Mouse (Mus musculus) midbrain, embryonic 10.5 days (tissue): ENCODE measurements at regions not wholly inside any gene's neighbourhood (a gene's known extent, or its start where the extent isn't known, plus 50 kb on each side); places are given as distances from the start of the nearest gene placed in this dataset.
"Not testable (repeated sequence)": the region's sequence is repeated elsewhere in the genome, so short reads cannot be mapped to it uniquely, and the experiment has no call there.

Experiments used
- DNase-seq: peaks from one replicate; pipeline ENCODE4 v3.0.0-alpha.2; 2017; ENCODE audit warnings: low spot score
- H3K27ac ChIP-seq: fragments of 300-500 bp; sonication (generic); replicated peaks from 2 replicates; pipeline ENCODE4 v1.5.1; 2016; ENCODE audit warnings: mild to moderate bottlenecking
- H3K27me3 ChIP-seq: fragments of 300-500 bp; sonication (generic); 2 replicates; pipeline ENCODE4 v1.6.1; 2016; ENCODE audit warnings: low read depth, mild to moderate bottlenecking; ENCODE audit not compliant: poor library complexity, severe bottlenecking
- H3K36me3 ChIP-seq: fragments of 300-500 bp; sonication (generic); 2 replicates; pipeline ENCODE4 v1.6.1; 2016; ENCODE audit warnings: mild to moderate bottlenecking, moderate library complexity
- H3K4me1 ChIP-seq: fragments of 300-500 bp; sonication (generic); 2 replicates; pipeline ENCODE4 v1.6.1; 2016
- H3K4me3 ChIP-seq: fragments of 300-500 bp; sonication (generic); 2 replicates; pipeline ENCODE4 v1.5.1; 2016; ENCODE audit warnings: mild to moderate bottlenecking, moderate library complexity
- H3K9me3 ChIP-seq: fragments of 300-500 bp; sonication (generic); replicated peaks from 2 replicates; pipeline ENCODE4 v1.6.1; 2016; ENCODE audit warnings: mild to moderate bottlenecking
- WGBS: fragments of 180-500 bp; shearing (Covaris S2); methylation state at CpG from one replicate; pipeline ENCODE4 v1.1.7; 2016; 5-methylcytosine and 5-hydroxymethylcytosine counted together

DNA sequence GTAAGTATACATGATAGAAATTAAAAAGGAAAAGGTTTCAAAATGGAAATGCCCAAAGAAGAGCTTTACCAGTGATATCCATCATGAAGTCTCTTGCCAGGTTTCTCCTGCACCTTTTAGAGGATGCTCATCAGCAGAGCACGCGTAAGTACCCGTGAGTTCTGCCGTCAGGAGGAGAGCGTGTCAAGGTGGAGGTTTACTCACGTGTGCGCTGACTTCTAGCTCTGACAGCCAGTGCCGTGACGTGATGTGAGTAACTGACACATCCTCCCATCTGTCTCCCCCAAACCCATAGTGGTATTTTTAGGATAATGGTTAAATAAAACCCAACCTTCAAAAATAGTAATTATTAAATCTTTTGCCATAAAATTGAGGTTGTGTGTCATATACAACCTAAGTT lies 55.3 kb downstream of the Adra2a start:
- no peaks in the 10 kb centered on the region for H3K9me3 ChIP-seq
- 95% methylated on average over 9 of the region's 9 CpGs for WGBS
- no peaks in the 10 kb centered on the region for H3K27me3 ChIP-seq
- no peak overlapping the region for H3K4me3 ChIP-seq
- H3K36me3 ChIP-seq: no peaks in the 10 kb centered on the region
- no peak for DNase-seq
- no peak overlapping the region for H3K27ac ChIP-seq
- H3K4me1 ChIP-seq: peaks cover 17% of the 10 kb centered on the region

DNA sequence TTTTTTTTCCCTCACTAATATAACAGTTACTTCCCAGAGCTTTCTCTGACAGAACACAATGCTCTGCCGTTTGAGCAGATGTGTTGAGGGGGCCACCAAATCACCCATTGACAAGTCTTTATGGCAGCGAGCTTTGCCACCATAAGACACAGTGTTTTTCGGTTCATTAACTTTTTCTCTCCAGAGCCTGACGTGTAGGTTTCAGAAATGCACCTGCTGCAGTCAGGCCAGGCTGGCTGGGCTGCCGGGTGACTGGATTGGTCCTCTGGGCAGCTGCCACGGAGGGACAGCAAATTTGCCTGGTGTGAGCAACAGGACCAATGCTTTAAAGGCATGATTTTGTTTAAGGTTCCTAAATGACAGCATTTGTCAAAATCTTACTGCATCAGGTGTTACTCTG lies 55.8 kb downstream of the Adra2a start:
- Histone ChIP-seq H3K27ac (no peak overlapping the region), H3K4me3 (no peak overlapping the region), H3K27me3 (no peaks in the 10 kb centered on the region), H3K36me3 (no peaks in the 10 kb centered on the region), H3K9me3 (no peaks in the 10 kb centered on the region), H3K4me1 (peaks cover 12% of the 10 kb centered on the region)
- no peak for DNase-seq
- 78% methylated on average over 6 of the region's 6 CpGs for WGBS

DNA sequence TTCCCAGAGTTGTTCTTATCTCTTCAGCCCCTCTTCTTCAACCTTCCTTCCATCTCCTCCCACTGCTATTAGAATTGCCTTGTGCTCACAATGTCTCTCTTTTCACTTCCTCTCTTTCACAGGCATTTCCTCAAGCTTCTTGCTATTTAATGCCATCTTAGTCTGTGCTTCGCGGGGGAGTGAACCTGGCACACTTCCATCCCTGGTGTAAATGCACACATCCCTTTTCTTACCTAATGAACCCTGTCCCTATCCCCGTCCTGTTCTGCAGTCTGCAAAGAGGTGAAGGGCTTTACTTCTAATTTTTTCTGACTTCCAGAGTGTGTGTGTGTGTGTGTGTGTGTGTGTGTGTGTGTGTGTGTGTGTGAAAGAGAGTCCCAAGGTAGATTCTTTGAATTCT lies 62.6 kb downstream of the Adra2a start:
- 89% methylated on average over 3 of the region's 3 CpGs for WGBS
- H3K27ac ChIP-seq: no peak overlapping the region
- DNase-seq: no peak

DNA sequence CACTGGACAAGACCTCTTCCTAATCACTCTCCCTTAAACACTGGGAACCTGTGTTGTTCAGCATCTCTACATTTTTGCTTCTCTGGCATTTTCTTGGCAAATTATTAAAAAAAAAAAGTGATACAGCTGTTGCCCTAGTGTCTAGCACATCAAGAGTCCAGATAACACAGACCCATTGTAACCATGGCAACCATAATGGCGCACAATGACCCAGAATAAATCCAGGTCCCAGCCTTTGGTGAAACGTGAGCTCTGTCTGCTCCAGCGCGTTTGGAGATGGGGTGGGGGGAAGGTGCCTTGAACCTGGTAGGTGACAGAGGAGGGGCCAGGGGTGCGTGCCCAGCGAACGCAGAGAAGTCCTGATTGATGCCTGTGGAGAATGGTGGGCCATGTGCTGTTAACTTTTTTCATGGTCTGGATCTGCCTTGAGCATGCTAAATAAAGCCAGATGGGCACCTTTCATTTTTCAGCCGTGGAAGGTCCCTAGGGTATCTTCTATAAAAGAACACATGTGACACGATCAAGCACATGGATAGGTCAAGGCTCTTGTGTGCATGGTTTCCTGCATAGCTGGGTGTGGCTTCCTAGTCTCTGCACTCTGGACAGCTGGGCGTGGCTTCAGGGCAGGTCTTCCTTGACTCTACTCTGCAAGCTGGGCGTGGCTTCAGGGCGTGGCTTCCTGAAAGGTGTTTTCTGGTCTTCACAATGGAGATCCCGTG lies 63.3 kb downstream of the Adra2a start:
- peak; percentile 17 for DNase-seq
- Histone ChIP-seq H3K4me3 (no peak overlapping the region), H3K4me1 (peaks cover 9% of the 10 kb centered on the region), H3K27me3 (no peaks in the 10 kb centered on the region), H3K36me3 (no peaks in the 10 kb centered on the region), H3K9me3 (no peaks in the 10 kb centered on the region), H3K27ac (no peak overlapping the region)
- WGBS: 54% methylated on average over 13 of the region's 13 CpGs

More for the DNA sequence above, 62.6 kb downstream of the Adra2a start:
- Histone ChIP-seq H3K9me3 (no peaks in the 10 kb centered on the region), H3K27me3 (no peaks in the 10 kb centered on the region), H3K4me3 (no peak overlapping the region), H3K4me1 (peaks cover 9% of the 10 kb centered on the region), H3K36me3 (no peaks in the 10 kb centered on the region)

DNA sequence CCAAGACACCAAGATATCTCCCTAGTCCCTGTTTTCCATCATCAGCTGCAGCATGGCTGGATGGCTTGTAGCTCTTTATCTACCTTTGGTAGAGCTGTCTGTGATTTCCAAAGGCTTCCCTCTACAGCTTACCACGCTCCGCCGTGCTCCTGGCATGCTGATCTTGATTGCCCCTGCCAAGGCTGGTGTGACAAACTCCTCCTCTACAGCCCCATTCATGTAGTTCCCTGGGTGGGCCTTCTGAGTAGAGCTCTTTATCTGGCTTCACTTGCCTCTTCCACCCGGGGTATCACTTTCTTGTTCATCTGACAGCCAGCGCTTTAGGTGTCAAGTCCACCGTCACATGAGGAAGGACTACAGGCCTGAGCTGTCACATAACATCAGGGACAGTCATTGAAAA lies 66.1 kb downstream of the Adra2a start:
- Histone ChIP-seq H3K27me3 (peaks cover 21% of the 10 kb centered on the region), H3K4me1 (peaks cover 18% of the 10 kb centered on the region), H3K4me3 (no peak overlapping the region), H3K27ac (no peak overlapping the region), H3K9me3 (no peaks in the 10 kb centered on the region), H3K36me3 (no peaks in the 10 kb centered on the region)
- WGBS: 86% methylated on average over 6 of the region's 6 CpGs
- no peak for DNase-seq

DNA sequence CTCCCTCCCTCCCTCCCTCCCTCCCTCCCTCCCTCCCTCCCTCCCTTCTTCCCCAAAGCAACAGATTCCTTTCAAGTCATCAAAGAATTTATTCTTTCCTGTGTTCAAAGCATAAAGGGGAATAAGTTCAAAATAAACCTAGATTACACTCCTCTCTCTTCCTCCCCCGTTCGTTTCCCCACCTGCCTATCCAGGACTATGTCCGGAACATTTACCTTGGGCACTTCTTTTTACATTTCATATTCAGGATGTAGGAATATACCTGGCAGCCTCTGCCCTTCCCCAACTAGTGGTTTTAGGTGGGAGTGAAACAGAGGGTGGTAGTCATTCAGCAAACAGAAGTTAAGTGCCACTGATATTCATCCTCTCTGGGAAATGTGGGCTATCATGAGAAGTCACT lies 68.7 kb downstream of the Adra2a start:
- Histone ChIP-seq H3K4me1 (peaks cover 13% of the 10 kb centered on the region), H3K9me3 (no peaks in the 10 kb centered on the region), H3K36me3 (no peaks in the 10 kb centered on the region), H3K27ac (no peak overlapping the region), H3K4me3 (no peak overlapping the region), H3K27me3 (peaks cover 29% of the 10 kb centered on the region)
- no peak for DNase-seq
- WGBS: 93% methylated on average over 3 of the region's 3 CpGs

DNA sequence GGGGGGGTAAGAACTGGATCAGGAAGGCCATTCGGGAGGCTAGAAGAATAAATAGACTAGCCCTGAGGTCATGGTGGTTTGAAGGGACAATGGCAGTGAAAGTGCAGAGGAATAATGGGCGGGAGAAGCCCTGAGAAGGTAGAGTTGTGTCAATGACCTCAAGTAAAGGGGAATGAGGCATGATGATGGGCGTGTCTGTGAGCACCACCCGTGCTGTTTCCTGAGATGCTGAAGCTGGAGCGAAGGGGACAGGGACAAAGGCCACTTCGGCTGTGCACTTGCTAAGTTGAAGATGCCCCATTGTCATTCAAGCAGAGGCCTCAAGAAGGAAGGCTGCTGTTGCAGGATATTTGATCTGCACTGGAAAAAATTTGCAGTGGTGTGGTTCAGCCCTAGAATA lies 69.5 kb downstream of the Adra2a start:
- no peak overlapping the region for H3K27ac ChIP-seq
- 63% methylated on average over 6 of the region's 6 CpGs for WGBS
- peaks cover 12% of the 10 kb centered on the region for H3K4me1 ChIP-seq
- no peak overlapping the region for H3K4me3 ChIP-seq
- no peak for DNase-seq
- H3K27me3 ChIP-seq: peaks cover 29% of the 10 kb centered on the region
- H3K36me3 ChIP-seq: no peaks in the 10 kb centered on the region
- no peaks in the 10 kb centered on the region for H3K9me3 ChIP-seq

DNA sequence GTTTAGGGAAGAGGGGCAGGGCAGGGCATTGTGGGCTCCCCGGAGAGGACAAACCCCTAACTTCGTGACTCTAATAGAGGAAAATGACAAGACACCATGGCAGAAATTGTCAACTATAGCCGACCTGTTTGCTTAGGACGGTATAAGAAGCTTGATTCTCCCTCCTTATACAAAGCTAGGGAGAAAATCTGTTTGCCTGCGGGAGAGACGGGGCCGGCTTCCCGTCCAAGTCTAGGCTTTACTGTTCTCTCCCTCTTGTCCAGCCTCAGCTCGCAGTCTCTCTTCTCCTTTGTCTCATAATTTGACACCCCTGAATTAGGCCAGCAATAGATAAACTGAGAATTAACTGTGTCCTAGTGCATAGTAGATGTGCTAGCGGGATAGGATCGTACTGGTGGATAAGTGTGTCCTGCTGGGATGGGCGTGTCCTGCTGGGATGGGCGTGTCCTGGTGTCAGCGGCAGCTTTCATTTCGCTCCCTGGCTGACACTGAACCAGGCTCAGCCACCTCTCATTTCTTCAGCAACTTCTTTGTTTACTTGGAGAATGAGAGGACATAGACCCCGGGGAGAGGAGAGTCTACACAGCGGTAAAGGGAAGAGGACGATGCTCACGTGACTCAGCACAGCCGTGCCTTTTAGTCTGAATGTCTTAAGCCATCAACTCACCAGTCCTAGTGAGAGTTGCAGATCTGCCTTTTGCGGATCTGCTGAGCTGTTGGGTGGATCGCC lies 70.8 kb downstream of the Adra2a start:
- WGBS: 9% methylated on average over 22 of the region's 22 CpGs
- H3K27me3 ChIP-seq: peaks cover 29% of the 10 kb centered on the region
- H3K9me3 ChIP-seq: no peaks in the 10 kb centered on the region
- H3K36me3 ChIP-seq: no peaks in the 10 kb centered on the region
- H3K4me3 ChIP-seq: peak overlapping the region; percentile 57
- peak overlapping the region; percentile 42; the same call in 1 of the 2 replicates for H3K27ac ChIP-seq
- peak; percentile 71 for DNase-seq
- H3K4me1 ChIP-seq: peaks cover 12% of the 10 kb centered on the region

DNA sequence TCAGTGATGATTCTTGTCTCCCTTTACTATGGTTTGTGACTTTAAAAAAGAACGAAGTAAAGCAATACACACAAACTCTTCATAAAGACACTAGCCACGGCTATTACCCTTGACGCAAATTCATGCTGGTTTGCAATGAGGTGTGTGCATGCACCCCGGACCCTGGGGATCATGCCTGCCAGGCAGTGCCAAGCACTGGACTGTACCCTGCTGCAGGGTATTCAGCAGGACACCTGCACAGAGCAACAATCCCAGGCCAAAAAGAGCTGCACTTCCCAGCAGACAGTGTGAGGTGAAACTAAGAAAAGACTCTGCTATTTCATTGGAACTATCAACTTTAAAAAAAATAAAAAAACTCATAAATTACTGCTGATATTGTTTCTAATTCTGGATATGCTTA lies 71.4 kb downstream of the Adra2a start:
- no peak for DNase-seq
- Histone ChIP-seq H3K27me3 (peaks cover 29% of the 10 kb centered on the region), H3K36me3 (no peaks in the 10 kb centered on the region), H3K27ac (no peak overlapping the region), H3K9me3 (no peaks in the 10 kb centered on the region), H3K4me3 (peak overlapping the region; percentile 57), H3K4me1 (peaks cover 12% of the 10 kb centered on the region)
- 41% methylated on average over 4 of the region's 4 CpGs for WGBS

DNA sequence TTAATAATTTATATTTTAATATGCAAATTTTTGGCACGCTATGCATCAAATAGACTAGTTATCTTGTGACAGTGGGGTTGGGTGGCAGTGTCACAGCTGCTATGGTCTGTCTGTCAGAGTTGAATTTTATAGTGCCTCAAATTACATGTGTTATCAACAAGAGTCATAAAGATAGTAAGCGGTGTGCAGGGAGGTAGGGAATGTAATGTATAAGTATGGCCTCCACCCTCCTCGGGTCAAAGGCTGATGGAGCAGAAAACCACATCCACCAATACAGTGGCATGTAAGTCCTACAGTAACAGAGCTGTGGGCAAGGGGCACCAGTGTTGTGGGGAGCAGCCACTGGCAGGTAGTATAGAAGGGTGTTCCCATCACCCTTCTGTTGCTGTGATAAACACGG lies 72.9 kb downstream of the Adra2a start:
- peaks cover 12% of the 10 kb centered on the region for H3K4me1 ChIP-seq
- H3K27ac ChIP-seq: no peak overlapping the region
- H3K27me3 ChIP-seq: peaks cover 29% of the 10 kb centered on the region
- no peak for DNase-seq
- H3K4me3 ChIP-seq: no peak overlapping the region
- 87% methylated on average over 4 of the region's 4 CpGs for WGBS
- H3K9me3 ChIP-seq: no peaks in the 10 kb centered on the region
- H3K36me3 ChIP-seq: no peaks in the 10 kb centered on the region

DNA sequence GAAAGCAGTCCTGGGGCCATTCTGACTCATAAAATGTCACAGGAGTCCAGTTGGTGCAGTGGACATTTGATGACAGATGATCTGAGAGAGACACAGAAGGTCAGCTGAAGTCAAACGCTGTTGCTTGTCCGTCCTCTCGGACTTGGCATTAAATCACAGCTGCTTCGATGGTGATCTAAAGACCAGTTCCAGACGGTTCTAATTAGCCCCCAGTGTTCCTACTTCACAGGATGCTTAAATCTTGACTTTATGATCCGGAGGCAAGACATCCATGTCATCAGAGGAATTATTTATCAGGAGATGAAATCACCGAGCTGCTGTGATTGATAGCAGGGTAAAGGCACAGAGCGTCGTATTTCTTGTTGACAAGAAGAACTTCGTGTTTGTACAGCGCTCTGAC lies 73.7 kb downstream of the Adra2a start:
- Histone ChIP-seq H3K4me3 (no peak overlapping the region), H3K27me3 (peaks cover 28% of the 10 kb centered on the region), H3K27ac (no peak overlapping the region), H3K4me1 (peaks cover 12% of the 10 kb centered on the region), H3K36me3 (no peaks in the 10 kb centered on the region), H3K9me3 (no peaks in the 10 kb centered on the region)
- no peak for DNase-seq
- 81% methylated on average over 11 of the region's 11 CpGs for WGBS

DNA sequence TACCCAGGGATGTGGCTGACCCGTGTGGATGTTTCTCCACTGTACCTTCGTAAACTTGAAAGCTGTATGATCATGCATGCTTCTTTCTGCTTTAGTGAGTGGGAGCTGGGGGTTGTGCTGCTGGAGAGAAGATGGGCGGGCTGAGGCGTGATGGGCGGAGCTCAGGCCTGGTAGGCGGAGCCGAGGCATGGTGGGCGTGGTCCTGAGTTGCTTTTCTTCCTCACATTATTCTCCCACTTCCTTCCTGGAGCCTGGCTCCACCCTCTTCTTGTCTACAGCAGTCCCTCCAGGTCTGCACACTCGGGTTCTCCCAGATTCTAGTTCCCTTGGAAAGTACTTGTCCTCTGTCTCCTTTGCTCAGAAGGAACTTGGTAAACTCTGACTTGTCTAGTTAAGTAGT lies 79.6 kb downstream of the Adra2a start:
- Histone ChIP-seq H3K27ac (no peak overlapping the region), H3K36me3 (no peaks in the 10 kb centered on the region), H3K9me3 (no peaks in the 10 kb centered on the region), H3K27me3 (no peaks in the 10 kb centered on the region), H3K4me1 (no peaks in the 10 kb centered on the region), H3K4me3 (no peak overlapping the region)
- no peak for DNase-seq
- WGBS: 81% methylated on average over 9 of the region's 9 CpGs

DNA sequence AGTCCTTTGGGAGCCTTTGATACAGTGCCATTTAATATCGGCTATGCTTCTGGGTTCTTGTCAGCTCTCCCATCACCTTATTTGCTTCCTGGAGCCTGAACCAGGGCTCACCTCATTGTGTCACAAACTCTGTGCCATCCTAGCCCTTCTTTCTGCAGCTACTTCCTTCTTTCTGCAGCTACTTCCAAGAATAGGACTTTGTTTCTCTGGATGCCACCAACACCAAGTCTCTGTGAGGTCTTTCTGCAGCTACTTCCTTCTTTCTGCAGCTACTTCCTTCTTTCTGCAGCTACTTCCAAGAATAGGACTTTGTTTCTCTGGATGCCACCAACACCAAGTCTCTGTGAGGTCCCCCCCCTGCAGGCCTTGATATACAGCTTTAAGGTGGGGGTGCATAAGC lies 107.8 kb downstream of the Adra2a start:
- not testable (repeated sequence) for H3K4me3 ChIP-seq, H3K4me1 ChIP-seq, H3K9me3 ChIP-seq, DNase-seq, H3K27ac ChIP-seq, H3K36me3 ChIP-seq, H3K27me3 ChIP-seq
- 98% methylated on average over 1 of the region's 1 CpGs for WGBS
